Mouse (Mus musculus): ENCODE data around the gene Tepsin.

- TF ChIP-seq CTCF (IDR thresholded peaks at IDR 0.05; ENCODE audit: low read depth, low read length) (no peak), EP300 (IDR thresholded peaks at IDR 0.05; ENCODE audit: insufficient read depth, low read depth, low read length) (no peak)
These were observed 20.6 kb upstream of the Tepsin start for GRCm38 (mm10) chr11:120119108-120119507.
